Mouse (Mus musculus): ENCODE results near the gene Frmd7. TPM values are rescaled to one million over a fixed set of nuclear protein-coding genes. Genes with fewer than 3 reads are reported as not detected.
A peak's percentile ranks its signal among the peaks of the same experiment; 100 is the strongest.

The Frmd7 gene
- total RNA-seq, 2 experiments from 2014 or later = not detected

DNA sequence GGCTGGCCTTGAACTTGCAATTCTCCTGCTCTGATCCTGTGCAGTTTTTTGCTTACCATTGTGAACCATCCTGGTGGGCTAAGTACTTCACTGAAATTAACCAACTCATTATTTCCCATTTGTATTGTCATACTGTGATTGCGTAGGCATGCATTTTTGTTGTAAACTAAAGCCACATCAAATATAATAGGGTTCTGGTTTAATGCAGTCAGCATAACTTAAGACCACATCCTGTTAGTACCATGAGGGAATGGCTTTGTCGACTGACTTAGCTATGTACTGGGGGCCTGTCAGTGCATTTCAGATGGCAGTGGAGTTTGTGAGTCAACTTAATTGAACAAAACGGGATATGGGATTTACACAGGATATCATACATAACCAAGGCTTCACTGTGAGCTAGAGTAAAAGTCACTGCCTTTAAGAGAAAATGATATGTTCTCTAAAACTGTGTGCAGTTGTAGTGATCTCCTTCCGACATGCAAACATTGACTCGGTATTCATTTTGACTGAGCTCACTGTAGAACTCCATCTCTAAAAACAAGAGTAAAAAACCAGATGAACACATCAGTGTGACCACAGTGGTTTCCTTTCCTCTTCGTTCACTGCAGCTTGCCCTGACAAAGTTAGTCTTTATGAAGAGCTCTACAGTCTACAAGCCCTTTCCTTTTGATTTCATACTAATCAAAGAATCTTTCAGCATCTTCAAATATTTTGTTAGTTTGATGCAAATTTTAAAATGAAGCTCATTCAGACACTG lies 68.1 kb downstream of the Frmd7 start:
- peak; percentile 52 for ATAC-seq (replicated peaks; ENCODE audit: poor library complexity, severe bottlenecking)

DNA sequence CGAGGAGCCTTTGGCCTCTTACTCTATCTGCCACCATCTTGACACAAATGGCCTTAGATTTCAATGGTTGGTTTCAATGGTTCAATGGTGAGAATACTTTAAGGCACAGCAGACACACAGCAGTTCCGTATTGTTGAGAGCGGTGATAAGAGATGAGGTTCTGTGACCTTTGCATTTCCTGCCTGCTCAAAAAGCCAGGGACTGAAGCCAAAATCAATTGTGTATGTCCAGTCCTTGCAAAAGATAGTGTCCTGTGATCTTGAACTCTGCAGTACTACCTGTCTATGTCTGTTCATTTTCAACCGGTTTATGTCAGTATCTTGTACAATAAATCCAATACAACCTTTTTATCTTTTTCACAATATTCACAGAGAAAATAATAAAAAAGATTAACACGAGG lies 77.8 kb downstream of the Frmd7 start:
- no peak for ATAC-seq (replicated peaks; ENCODE audit: poor library complexity, severe bottlenecking)

DNA sequence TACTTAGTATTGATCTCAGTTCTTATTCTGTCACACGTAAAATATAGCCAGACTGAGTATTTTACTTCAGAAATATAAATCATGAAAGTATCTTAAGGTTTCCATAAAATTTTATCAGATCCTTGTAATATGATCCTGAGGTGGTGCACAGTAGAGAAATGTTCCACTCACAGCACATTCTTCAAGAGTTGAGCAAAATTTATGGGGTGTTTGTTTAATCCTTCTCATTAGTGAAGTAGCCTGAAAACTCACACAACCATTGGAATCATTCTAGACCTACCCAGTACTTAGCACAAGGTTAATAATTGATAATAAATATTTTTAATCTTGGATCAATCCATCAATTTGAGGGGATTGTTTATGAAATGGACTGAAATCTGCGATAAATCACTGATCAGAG lies 78.7 kb downstream of the Frmd7 start:
- no peak for ATAC-seq (replicated peaks; ENCODE audit: poor library complexity, severe bottlenecking)

DNA sequence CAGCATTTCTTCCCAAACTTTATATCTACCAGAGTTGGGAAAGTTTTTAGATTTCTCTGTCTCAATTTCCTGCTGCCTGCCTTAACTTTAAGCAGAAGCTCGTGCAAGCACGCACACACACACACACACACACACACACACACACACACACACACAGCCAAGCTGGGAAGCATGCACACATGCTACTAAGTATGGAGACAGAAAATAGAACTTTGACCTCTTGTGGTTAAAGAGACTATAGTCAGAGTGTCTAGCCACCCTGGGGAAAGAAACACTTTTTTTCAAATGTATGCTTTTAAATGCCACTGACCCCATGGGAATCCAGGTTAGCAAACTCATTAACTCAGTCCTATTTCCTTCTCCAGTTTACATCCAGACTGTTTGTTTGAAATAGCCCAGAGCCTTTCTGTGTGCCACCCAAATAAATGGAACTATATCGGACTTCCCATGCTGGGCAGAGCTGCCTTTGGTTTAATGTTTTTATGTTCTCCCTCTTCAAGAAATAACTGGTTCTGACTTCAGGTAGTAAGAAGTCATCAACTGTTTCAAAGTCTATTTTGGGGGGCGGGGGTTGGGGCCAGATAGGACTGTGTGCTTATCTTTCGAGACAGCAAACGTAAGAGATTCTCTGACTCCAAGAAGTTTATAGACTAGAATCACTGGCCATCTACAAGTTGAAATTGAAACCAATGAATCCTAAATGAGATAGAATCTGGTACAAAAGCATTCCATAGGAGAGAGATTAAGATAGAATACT lies 91.9 kb downstream of the Frmd7 start:
- ATAC-seq (replicated peaks; ENCODE audit: poor library complexity, severe bottlenecking) = no peak

Other genes with a start within 250 kb of the Frmd7 start
- gene Stk26, start 101.7 kb downstream of the Frmd7 start, total RNA-seq (2014; fragmentation: Nextera tagmentation) = 124 and 151 TPM in 2 replicates
- gene Stk26, start 101.7 kb downstream of the Frmd7 start, total RNA-seq (2017) = 170 and 225 TPM in 2 replicates
- gene Rap2c, start 75.3 kb upstream of the Frmd7 start, total RNA-seq (2014; fragmentation: Nextera tagmentation) = 16.3 and 24.1 TPM in 2 replicates
- gene Rap2c, start 75.3 kb upstream of the Frmd7 start, total RNA-seq (2017) = 19.8 and 28.4 TPM in 2 replicates